Mouse (Mus musculus) skeletal muscle tissue, postnatal 0 days (tissue): ENCODE measurements around the gene Cyp2d12. TPM values are rescaled to one million over a fixed set of nuclear protein-coding genes. Genes with fewer than 3 reads are reported as not detected.

Source experiments
- microRNA-seq, 2 experiments: library from miRNA; unstranded; fragments of <30 nt; microRNA quantifications; one replicate each; pipeline ENCODE4; 2016
- polyA plus RNA-seq: library from polyadenylated mRNA; unstranded; fragments of >200 nt; fragmentation: Nextera tagmentation; extraction: Ambion mirVana; gene quantifications from 2 replicates; pipeline ENCODE4 v1.2.1, GENCODE M21; 2015

Cyp2d12 gene
- polyA plus RNA-seq = not detected in 2 replicates

GRCm38 (mm10) chr15:82554531-82555230, at the start of gene Cyp2d12:
Cyp2d12 (plus strand) TSS chr15:82555072.

Small RNAs within 50 kb of the gene (microRNA-seq; reads per million reads assigned to microRNA genes)
- gene Gm27924 (0 reads per million in 2 experiments), gene Gm28023 (0 reads per million in 2 experiments)

Other genes with a start within 250 kb of the Cyp2d12 start
- gene Naga, start 216.1 kb upstream of the Cyp2d12 start, polyA plus RNA-seq = 22.9 and 32.5 TPM in 2 replicates
- 7.2 and 7.9 TPM in 2 replicates for gene Pheta2, start 216.1 kb upstream of the Cyp2d12 start, polyA plus RNA-seq
- 287 and 311 TPM in 2 replicates for gene Smdt1, start 216.1 kb upstream of the Cyp2d12 start, polyA plus RNA-seq
- 708 and 911 TPM in 2 replicates for gene Ndufa6, start 200.8 kb upstream of the Cyp2d12 start, polyA plus RNA-seq
- 9.3 and 11.8 TPM in 2 replicates for gene Cyp2d22, start 174.8 kb upstream of the Cyp2d12 start, polyA plus RNA-seq
- gene Cyp2d11, start 161.1 kb upstream of the Cyp2d12 start, polyA plus RNA-seq = not detected in 2 replicates
- gene Cyp2d10, start 147.9 kb upstream of the Cyp2d12 start, polyA plus RNA-seq = 0.11 and 0.22 TPM in 2 replicates
- 0.19 TPM in 1 of 2 replicates, not detected in the other for gene Cyp2d9, start 121.6 kb upstream of the Cyp2d12 start, polyA plus RNA-seq
- not detected in 2 replicates for gene Cyp2d34, start 65.9 kb downstream of the Cyp2d12 start, polyA plus RNA-seq
- not detected in 2 replicates for gene Cyp2d40, start 209.1 kb downstream of the Cyp2d12 start, polyA plus RNA-seq
- gene Cyp2d26, start 239.2 kb downstream of the Cyp2d12 start, polyA plus RNA-seq = 0.17 and 0.36 TPM in 2 replicates